Mouse (Mus musculus) MEL (cell line): ENCODE measurements around the gene Arpc3. TPM values are rescaled to one million over a fixed set of nuclear protein-coding genes. Genes with fewer than 3 reads are reported as not detected.

Experiments
- DNase-seq: peaks from one replicate; pipeline ENCODE4 v3.0.0; 2011; ENCODE audit warnings: low read depth, low spot score
- H3K27ac ChIP-seq: 2 replicates; pipeline ENCODE4 v1.5.1; 2012; ENCODE audit warnings: low read depth, mild to moderate bottlenecking, control low read depth, low read length, moderate library complexity; ENCODE audit not compliant: control insufficient read depth
- H3K27me3 ChIP-seq, 2 experiments: fragments of 150-350 bp in 1 of 2; sonication (generic) in 1 of 2; 2 replicates each; pipeline ENCODE4 v1.6.1; 2012; ENCODE audit warnings: low read length in 2 of 2, mild to moderate bottlenecking in 2 of 2, improper control_type of control experiment in 1 of 2, moderate library complexity in 1 of 2; ENCODE audit not compliant: insufficient read depth in 2 of 2, control insufficient read depth in 1 of 2
- H3K36me3 ChIP-seq, 2 experiments: 2 replicates each; pipeline ENCODE4 v1.6.1; 2012 to 2014; ENCODE audit warnings: low read length in 2 of 2, improper control_type of control experiment in 1 of 2, inconsistent platforms in 1 of 2, mild to moderate bottlenecking in 1 of 2; ENCODE audit not compliant: insufficient read depth in 2 of 2, control insufficient read depth in 1 of 2
- H3K4me1 ChIP-seq, 2 experiments: fragments of 150-350 bp in 1 of 2; sonication (generic) in 1 of 2; 2 replicates each; pipeline ENCODE4 v1.6.1; 2012; ENCODE audit warnings: low read length in 2 of 2, improper control_type of control experiment in 1 of 2, mild to moderate bottlenecking in 1 of 2; ENCODE audit not compliant: insufficient read depth in 2 of 2, control insufficient read depth in 1 of 2
- H3K4me3 ChIP-seq, 2 experiments: fragments of 150-350 bp in 1 of 2; sonication (generic) in 1 of 2; 2 replicates each; pipeline ENCODE4 v1.5.1; 2012; ENCODE audit warnings: low read depth in 2 of 2, low read length in 2 of 2, mild to moderate bottlenecking in 2 of 2, moderate library complexity in 2 of 2, control low read depth in 1 of 2, improper control_type of control experiment in 1 of 2; ENCODE audit not compliant: control insufficient read depth in 1 of 2, insufficient read depth in 1 of 2
- H3K79me2 ChIP-seq: 2 replicates; pipeline ENCODE4 v1.6.1; 2012; ENCODE audit warnings: mild to moderate bottlenecking, low read length, moderate library complexity; ENCODE audit not compliant: control insufficient read depth, poor library complexity, insufficient read depth
- H3K9ac ChIP-seq: 2 replicates; pipeline ENCODE4 v1.6.1; 2012; ENCODE audit warnings: low read depth, mild to moderate bottlenecking, control low read depth, low read length, moderate library complexity; ENCODE audit not compliant: control insufficient read depth, poor library complexity, severe bottlenecking
- H3K9me3 ChIP-seq: fragments of 150-350 bp; sonication (generic); replicated peaks from 2 replicates; pipeline ENCODE4 v1.6.1; 2012; ENCODE audit warnings: mild to moderate bottlenecking, low read length, improper control_type of control experiment, moderate library complexity; ENCODE audit not compliant: insufficient read depth
- BHLHE40 ChIP-seq: IDR thresholded peaks from 2 replicates; pipeline ENCODE4 v1.6.1; 2012; ENCODE audit warnings: low read depth, mild to moderate bottlenecking, inconsistent platforms, low read length, improper control_type of control experiment, borderline replicate concordance
- CHD1 ChIP-seq: IDR thresholded peaks from 2 replicates; pipeline ENCODE4 v1.6.1; 2012; ENCODE audit warnings: low read depth, mild to moderate bottlenecking, inconsistent platforms, low read length, improper control_type of control experiment
- CHD2 ChIP-seq: IDR thresholded peaks from 2 replicates; pipeline ENCODE4 v1.6.1; 2011; ENCODE audit warnings: low read length, improper control_type of control experiment
- ELF1 ChIP-seq: IDR thresholded peaks from 2 replicates; pipeline ENCODE4 v1.6.1; 2014; ENCODE audit warnings: low read depth, mild to moderate bottlenecking, inconsistent platforms, low read length, improper control_type of control experiment, moderate library complexity
- ETS1 ChIP-seq: IDR thresholded peaks from 2 replicates; pipeline ENCODE4 v1.6.1; 2012; ENCODE audit warnings: low read depth, mild to moderate bottlenecking, inconsistent platforms, low read length, improper control_type of control experiment, moderate library complexity
- GABPA ChIP-seq: IDR thresholded peaks from 2 replicates; pipeline ENCODE4 v1.6.1; 2012; ENCODE audit warnings: low read depth, mild to moderate bottlenecking, inconsistent platforms, low read length, improper control_type of control experiment, moderate library complexity
- JUND ChIP-seq: IDR thresholded peaks from 2 replicates; pipeline ENCODE4 v1.6.1; 2011; ENCODE audit warnings: low read depth, mild to moderate bottlenecking, improper control_type of control experiment, low read length
- KAT2A ChIP-seq: conservative IDR thresholded peaks from 2 replicates; pipeline ENCODE4 v1.6.1; 2012; ENCODE audit warnings: low read depth, low read length, improper control_type of control experiment, inconsistent platforms
- MAX ChIP-seq: IDR thresholded peaks from 2 replicates; pipeline ENCODE4 v1.6.1; 2011; ENCODE audit warnings: low read length, improper control_type of control experiment
- MEF2A ChIP-seq: IDR thresholded peaks from 2 replicates; pipeline ENCODE4 v1.6.1; 2014; ENCODE audit warnings: low read depth, mild to moderate bottlenecking, inconsistent platforms, low read length, improper control_type of control experiment; ENCODE audit not compliant: poor library complexity, insufficient replicate concordance, severe bottlenecking; ENCODE audit errors: extremely low read depth
- MYB ChIP-seq: IDR thresholded peaks from 2 replicates; pipeline ENCODE4 v1.6.1; 2011; ENCODE audit warnings: mild to moderate bottlenecking, low read depth, low read length, improper control_type of control experiment
- NELFE ChIP-seq: IDR thresholded peaks from 2 replicates; pipeline ENCODE4 v1.6.1; 2011; ENCODE audit warnings: low read depth, low read length, improper control_type of control experiment
- POLR2A ChIP-seq, 2 experiments: IDR thresholded peaks; 2 replicates each; pipeline ENCODE4 v1.6.1; 2011 to 2012; ENCODE audit warnings: low read length in 2 of 2, mild to moderate bottlenecking in 2 of 2, control low read depth in 1 of 2, improper control_type of control experiment in 1 of 2, low read depth in 1 of 2, moderate library complexity in 1 of 2; ENCODE audit not compliant: control insufficient read depth in 1 of 2, insufficient read depth in 1 of 2, poor library complexity in 1 of 2
- POLR2AphosphoS2 ChIP-seq: IDR thresholded peaks from 2 replicates; pipeline ENCODE4 v1.6.1; 2011; ENCODE audit warnings: low read length, improper control_type of control experiment
- POLR2AphosphoS5 ChIP-seq: IDR thresholded peaks from 2 replicates; pipeline ENCODE4 v1.6.1; 2012; ENCODE audit warnings: low read depth, borderline replicate concordance, mild to moderate bottlenecking, inconsistent platforms, low read length, moderate library complexity, mixed read lengths
- RAD21 ChIP-seq: IDR thresholded peaks from 2 replicates; pipeline ENCODE4 v1.6.1; 2011; ENCODE audit warnings: mild to moderate bottlenecking, low read depth, low read length, improper control_type of control experiment
- SIN3A ChIP-seq: IDR thresholded peaks from 2 replicates; pipeline ENCODE4 v1.6.1; 2012; ENCODE audit warnings: low read length, improper control_type of control experiment, inconsistent platforms
- SMC3 ChIP-seq: IDR thresholded peaks from 2 replicates; pipeline ENCODE4 v1.6.1; 2011; ENCODE audit warnings: low read depth, low read length, improper control_type of control experiment
- USF2 ChIP-seq, 2 experiments: IDR thresholded peaks; 2 replicates each; pipeline ENCODE4 v1.6.1; 2011 to 2012; ENCODE audit warnings: improper control_type of control experiment in 2 of 2, low read length in 2 of 2, borderline replicate concordance in 1 of 2, inconsistent platforms in 1 of 2, low read depth in 1 of 2, mild to moderate bottlenecking in 1 of 2; ENCODE audit not compliant: insufficient read depth in 1 of 2
- polyA plus RNA-seq, 2 experiments: library from polyadenylated mRNA; stranded (reverse) in 1 of 2; unstranded in 1 of 2; fragments of >175 nt in 1 of 2; fragments of >200 nt in 1 of 2; gene quantifications; 2 replicates each; pipeline versions ENCODE4 v1.2.1 to v1.2.4; 2012; ENCODE audit warnings: low replicate concordance in 2 of 2, low read depth in 1 of 2; ENCODE audit not compliant: insufficient read length in 2 of 2, insufficient read depth in 1 of 2, missing spikeins in 1 of 2
- total RNA-seq: library from RNA; depleted of rRNA; stranded (reverse); fragments of 300-350 nt; gene quantifications from 2 replicates; pipeline ENCODE4 v1.2.3, GENCODE M21; 2012; rRNA removed

Arpc3 gene
- total and polyA plus RNA-seq, 3 experiments, result 365 to 1,109 (median 433) TPM

- Histone ChIP-seq H3K27me3 (no peaks in the 10 kb centered on the region), H3K4me3 (no peak overlapping the region), H3K27ac (no peak overlapping the region), H3K9me3 (no peaks in the 10 kb centered on the region), H3K36me3 (peaks cover 0 to 49% of the 10 kb centered on the region in 2 experiments; a peak in 2 of 4 replicates), H3K79me2 (no peaks in the 10 kb centered on the region), H3K4me1 (no peaks in the 10 kb centered on the region), H3K9ac (no peak overlapping the region)
- TF ChIP-seq POLR2AphosphoS2, result no peak
- TF ChIP-seq SIN3A, result no peak
- no peak for TF ChIP-seq KAT2A
- TF ChIP-seq USF2 (IDR thresholded peaks at IDR 0.05; ENCODE audit: borderline replicate concordance in 1 of 2, insufficient read depth in 1 of 2, low read depth in 1 of 2, low read length in 2 of 2), result no peak
- TF ChIP-seq ETS1, result no peak
- no peak for TF ChIP-seq CHD2
- TF ChIP-seq MAX, result no peak
- no peak for TF ChIP-seq MEF2A
- TF ChIP-seq POLR2A (IDR thresholded peaks at IDR 0.05; ENCODE audit: control insufficient read depth in 1 of 2, insufficient read depth in 1 of 2, low read depth in 1 of 2, low read length in 2 of 2, poor library complexity in 1 of 2), result no peak
- no peak for TF ChIP-seq GABPA
- TF ChIP-seq NELFE, result no peak
- no peak for TF ChIP-seq RAD21
- no peak for TF ChIP-seq CHD1
- TF ChIP-seq BHLHE40, result no peak
- TF ChIP-seq SMC3, result no peak
- no peak for TF ChIP-seq MYB
- DNase-seq, result no peak
Measured at GRCm38 (mm10) chr5:122460656-122461055, 69.0 kb downstream of the Arpc3 start.

- Histone ChIP-seq H3K27ac (no peak overlapping the region), H3K9ac (no peak overlapping the region), H3K4me3 (no peak overlapping the region), H3K4me1 (no peaks in the 10 kb centered on the region), H3K36me3 (peaks cover 0 to 49% of the 10 kb centered on the region in 2 experiments; a peak in 2 of 4 replicates), H3K79me2 (no peaks in the 10 kb centered on the region), H3K9me3 (no peaks in the 10 kb centered on the region), H3K27me3 (no peaks in the 10 kb centered on the region)
- TF ChIP-seq POLR2AphosphoS5 (no peak), JUND (no peak), MEF2A (no peak), MYB (no peak), ELF1 (no peak), KAT2A (no peak)
- DNase-seq, result no peak
Measured at GRCm38 (mm10) chr5:122461431-122461830, 69.8 kb downstream of the Arpc3 start.

Other genes with a start within 250 kb of the Arpc3 start
- 305 and 329 TPM in 2 replicates for gene Ppp1cc, start 233.6 kb upstream of the Arpc3 start, total RNA-seq
- 100 to 1,000 TPM in 1 of 2 experiments, not detected in 1; 420 TPM for gene Ppp1cc, start 233.6 kb upstream of the Arpc3 start, polyA plus RNA-seq
- gene Hvcn1, start 185.1 kb upstream of the Arpc3 start, total RNA-seq, result 8.4 and 9.1 TPM in 2 replicates
- gene Hvcn1, start 185.1 kb upstream of the Arpc3 start, polyA plus RNA-seq, result 10 to 100 TPM in 1 of 2 experiments, not detected in 1; 13.5 TPM
- 2.5 and 3.8 TPM in 2 replicates for gene Tctn1, start 127.4 kb upstream of the Arpc3 start, total RNA-seq
- 1 to 10 TPM in 1 of 2 experiments, not detected in 1; 6.0 TPM for gene Tctn1, start 127.4 kb upstream of the Arpc3 start, polyA plus RNA-seq
- 16.0 and 17.3 TPM in 2 replicates for gene Pptc7, start 107.5 kb upstream of the Arpc3 start, total RNA-seq
- gene Pptc7, start 107.5 kb upstream of the Arpc3 start, polyA plus RNA-seq, result 10 to 100 TPM in 1 of 2 experiments, not detected in 1; 22.3 TPM
- gene Rad9b, start 37.6 kb upstream of the Arpc3 start, total RNA-seq, result 7.3 and 9.1 TPM in 2 replicates
- 10 to 100 TPM in 1 of 2 experiments, not detected in 1; 11.1 TPM for gene Rad9b, start 37.6 kb upstream of the Arpc3 start, polyA plus RNA-seq
- gene Vps29, start 37.5 kb upstream of the Arpc3 start, total RNA-seq, result 91.9 and 92.1 TPM in 2 replicates
- gene Vps29, start 37.5 kb upstream of the Arpc3 start, polyA plus RNA-seq, result 100 to 1,000 TPM; 101 to 424 TPM
- gene Gpn3, start 20.0 kb upstream of the Arpc3 start, total RNA-seq, result 81.1 and 85.6 TPM in 2 replicates
- 10 to 100 TPM in 1 of 2 experiments, not detected in 1; 89.9 TPM for gene Gpn3, start 20.0 kb upstream of the Arpc3 start, polyA plus RNA-seq
- gene Fam216a, start 19.5 kb upstream of the Arpc3 start, total RNA-seq, result 68.9 and 73.8 TPM in 2 replicates
- 100 to 1,000 TPM in 1 of 2 experiments, not detected in 1; 100 TPM for gene Fam216a, start 19.5 kb upstream of the Arpc3 start, polyA plus RNA-seq
- 39.9 and 40.5 TPM in 2 replicates for gene Anapc7, start 29.8 kb downstream of the Arpc3 start, total RNA-seq
- 10 to 100 TPM in 1 of 2 experiments, not detected in 1; 49.7 TPM for gene Anapc7, start 29.8 kb downstream of the Arpc3 start, polyA plus RNA-seq
- gene Atp2a2, start 110.3 kb downstream of the Arpc3 start, total RNA-seq, result 115 and 117 TPM in 2 replicates
- gene Atp2a2, start 110.3 kb downstream of the Arpc3 start, polyA plus RNA-seq, result 100 to 1,000 TPM; 176 to 199 TPM
- gene Ift81, start 222.6 kb downstream of the Arpc3 start, total RNA-seq, result 1.5 TPM in 2 replicates
- 1 to 10 TPM in 1 of 2 experiments, not detected in 1; 1.9 TPM for gene Ift81, start 222.6 kb downstream of the Arpc3 start, polyA plus RNA-seq